Mouse (Mus musculus): ENCODE results near the gene Pip4k2b. TPM values are rescaled to one million over a fixed set of nuclear protein-coding genes. Genes with fewer than 3 reads are reported as not detected.
A peak's percentile ranks its signal among the peaks of the same experiment; 100 is the strongest.
"Not testable (repeated sequence)": the region's sequence is repeated elsewhere in the genome, so short reads cannot be mapped to it uniquely, and the experiment has no call there.

Pip4k2b gene
- polyA plus RNA-seq (2012; rRNA removed) (4.4 and 5.0 TPM in 2 replicates), polyA plus RNA-seq (2014; fragmentation: Nextera tagmentation; extraction: Ambion mirVana) (0.56 and 0.61 TPM in 2 replicates)

DNA sequence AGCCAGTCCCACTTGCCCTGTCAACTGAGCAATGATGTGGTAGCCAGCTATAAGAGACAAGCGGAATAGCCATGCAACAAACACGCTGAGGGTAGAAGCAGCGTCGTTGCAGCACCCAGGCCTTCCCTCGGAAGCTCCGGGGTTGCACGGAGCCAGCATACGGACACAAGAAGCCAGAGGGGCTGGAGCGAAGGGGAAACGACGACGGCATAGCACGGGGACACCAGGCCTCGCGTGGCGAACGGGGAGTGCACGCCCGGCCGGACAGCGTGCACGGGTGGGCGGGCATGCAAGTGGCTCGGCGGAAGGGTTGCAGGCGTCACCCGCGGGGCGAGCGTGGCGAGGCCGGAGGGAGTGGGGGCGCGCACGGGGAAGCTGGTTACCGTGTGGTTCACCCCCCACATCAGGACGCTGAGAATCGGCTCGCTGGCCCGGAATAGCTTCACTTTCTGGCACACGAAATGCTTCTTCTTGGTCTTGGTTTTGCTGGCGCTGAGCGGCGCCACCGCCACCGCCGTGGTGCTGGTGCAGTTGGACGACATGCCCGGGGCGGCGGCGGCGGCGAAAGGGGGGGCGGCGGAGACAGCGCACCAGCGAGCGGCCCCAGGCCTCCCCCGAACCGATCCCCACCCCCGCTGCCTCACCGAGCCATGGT is at the start of gene Pip4k2b:
TSS of gene Pip4k2b (minus strand) at position 642 of the 655 bp plus-strand sequence.
- WGBS (ENCODE audit: insufficient replicate concordance) = under 1% methylated on average over 62 of the region's 63 CpGs
- peak; percentile 44 for ATAC-seq (ENCODE audit: insufficient read depth)
- DNase-seq (ENCODE audit: low read depth in 3 of 3, low spot score in 3 of 3) = peak in 1 of 3 experiments; percentile 20

DNA sequence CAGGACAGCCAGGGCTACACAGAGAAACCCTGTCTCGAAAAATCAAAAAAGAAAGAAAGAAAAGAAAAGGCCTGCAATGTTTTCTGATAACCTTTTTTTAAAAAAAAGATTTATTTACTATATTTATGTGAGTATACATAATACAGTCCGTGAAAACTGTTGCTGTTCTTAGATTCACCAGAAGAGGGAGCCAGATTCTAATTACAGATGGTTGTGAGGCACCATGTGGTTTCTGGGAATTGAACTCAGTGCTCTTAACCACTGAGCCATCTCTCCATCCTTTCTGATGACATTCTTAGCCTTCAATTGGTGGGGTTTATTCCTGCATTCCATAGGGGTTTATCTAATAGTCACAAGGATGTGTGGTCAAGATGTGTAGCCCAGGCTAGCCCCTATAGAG is 48.7 kb upstream of the Pip4k2b start:
- ATAC-seq (ENCODE audit: insufficient read depth) (no peak), DNase-seq (ENCODE audit: low read depth in 3 of 3, low spot score in 3 of 3) (no peak)

More for the DNA sequence above, at the start of gene Pip4k2b:
- Histone ChIP-seq H3K4me1 (replicated peaks; ENCODE audit: control insufficient read depth in 2 of 2, insufficient read depth in 2 of 2, low read length in 1 of 2) (peaks cover 6 to 20% of the 10 kb centered on the region in 2 experiments; a peak in 3 of 4 replicates), H3K9me3 (ENCODE audit: control insufficient read depth, low read length) (no peaks in the 10 kb centered on the region), H3K27me3 (ENCODE audit: control insufficient read depth, insufficient read depth, low read length) (no peaks in the 10 kb centered on the region), H3K4me3 (ENCODE audit: insufficient read depth in 1 of 2, low read depth in 2 of 2, low read length in 2 of 2) (peak within 1 kb of the TSS; percentile 71 to 87), H3K4me2 (ENCODE audit: low read depth) (peak within 1 kb of the TSS; percentile 91), H3K36me3 (replicated peaks; ENCODE audit: control insufficient read depth, insufficient read depth, low read depth) (peaks cover 8% of the 10 kb centered on the region), H3K9ac (replicated peaks) (peak within 1 kb of the TSS; percentile 80), H3K27ac (peak within 1 kb of the TSS; percentile 38; the same call in 1 of the 2 replicates)
- TF ChIP-seq CTCF (IDR thresholded peaks at IDR 0.05; ENCODE audit: low read depth) = no peak
- no peak for TF ChIP-seq EP300 (IDR thresholded peaks at IDR 0.05; ENCODE audit: low read depth)

DNA sequence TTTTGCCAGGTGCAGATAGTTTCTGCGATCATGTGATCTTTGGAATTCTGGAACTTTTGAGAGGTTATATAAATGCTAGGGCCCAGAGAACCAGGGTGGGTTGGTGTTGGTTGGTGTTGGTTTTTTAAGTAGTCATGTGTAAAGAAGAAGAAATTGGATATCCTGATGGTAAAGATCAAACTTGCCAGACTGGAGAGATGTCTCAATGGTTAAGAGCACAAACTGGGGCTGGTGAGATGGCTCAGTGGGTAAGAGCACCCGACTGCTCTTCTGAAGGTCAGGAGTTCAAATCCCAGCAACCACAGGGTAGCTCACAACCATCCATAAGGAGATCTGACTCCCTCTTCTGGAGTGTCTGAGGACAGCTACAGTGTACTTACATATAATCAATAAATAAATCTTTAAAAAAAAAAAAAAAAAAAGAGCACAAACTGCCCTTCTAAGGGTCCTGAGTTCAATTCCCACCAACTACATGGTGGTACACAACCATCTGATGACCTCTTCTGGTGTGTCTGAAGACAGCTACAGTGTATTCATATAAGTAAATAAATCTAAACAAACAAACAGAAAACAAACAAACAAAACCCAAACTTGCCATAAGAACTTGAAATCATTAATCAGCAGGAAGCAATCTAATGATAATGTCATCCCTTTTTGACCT is 46.4 kb upstream of the Pip4k2b start:
- WGBS (ENCODE audit: insufficient replicate concordance) = 49% methylated on average over 2 of the region's 2 CpGs
- H3K4me3 ChIP-seq (ENCODE audit: insufficient read depth in 1 of 2, low read depth in 2 of 2, low read length in 2 of 2); DNase-seq (ENCODE audit: low read depth in 3 of 3, low spot score in 3 of 3); H3K27ac ChIP-seq; ATAC-seq (ENCODE audit: insufficient read depth); H3K4me2 ChIP-seq (ENCODE audit: low read depth); H3K4me1 ChIP-seq (replicated peaks; ENCODE audit: control insufficient read depth in 2 of 2, insufficient read depth in 2 of 2, low read length in 1 of 2); H3K36me3 ChIP-seq (replicated peaks; ENCODE audit: control insufficient read depth, insufficient read depth, low read depth); H3K9ac ChIP-seq (replicated peaks); H3K27me3 ChIP-seq (ENCODE audit: control insufficient read depth, insufficient read depth, low read length); H3K9me3 ChIP-seq (ENCODE audit: control insufficient read depth, low read length): not testable (repeated sequence)

More for the DNA sequence above, 48.7 kb upstream of the Pip4k2b start:
- H3K27me3 ChIP-seq (ENCODE audit: control insufficient read depth, insufficient read depth, low read length) = no peaks in the 10 kb centered on the region; the same call in 1 of the 2 replicates
- peaks cover 0 to 4% of the 10 kb centered on the region in 2 experiments; a peak in 2 of 4 replicates for H3K4me1 ChIP-seq (replicated peaks; ENCODE audit: control insufficient read depth in 2 of 2, insufficient read depth in 2 of 2, low read length in 1 of 2)
- no peaks in the 10 kb centered on the region for H3K36me3 ChIP-seq (replicated peaks; ENCODE audit: control insufficient read depth, insufficient read depth, low read depth)
- H3K9ac ChIP-seq (replicated peaks) = no peak overlapping the region
- H3K4me2 ChIP-seq (ENCODE audit: low read depth) = no peak overlapping the region
- TF ChIP-seq CTCF (IDR thresholded peaks at IDR 0.05; ENCODE audit: low read depth) = peak; percentile 73
- no peak for TF ChIP-seq EP300 (IDR thresholded peaks at IDR 0.05; ENCODE audit: low read depth)
- H3K9me3 ChIP-seq (ENCODE audit: control insufficient read depth, low read length) = no peaks in the 10 kb centered on the region
- no peak overlapping the region for H3K27ac ChIP-seq
- H3K4me3 ChIP-seq (ENCODE audit: insufficient read depth in 1 of 2, low read depth in 2 of 2, low read length in 2 of 2) = no peak overlapping the region
- 3% methylated on average over 2 of the region's 2 CpGs for WGBS (ENCODE audit: insufficient replicate concordance)

GRCm38 (mm10) chr11:97789727-97790126 is 45.2 kb upstream of the Pip4k2b start:
- ATAC-seq (ENCODE audit: insufficient read depth) (no peak), DNase-seq (ENCODE audit: low read depth in 3 of 3, low spot score in 3 of 3) (no peak)
- Histone ChIP-seq H3K9me3 (ENCODE audit: control insufficient read depth, low read length) (no peaks in the 10 kb centered on the region), H3K4me1 (replicated peaks; ENCODE audit: control insufficient read depth in 2 of 2, insufficient read depth in 2 of 2, low read length in 1 of 2) (no peaks in the 10 kb centered on the region), H3K4me3 (ENCODE audit: insufficient read depth in 1 of 2, low read depth in 2 of 2, low read length in 2 of 2) (no peak overlapping the region), H3K27me3 (ENCODE audit: control insufficient read depth, insufficient read depth, low read length) (no peaks in the 10 kb centered on the region), H3K36me3 (replicated peaks; ENCODE audit: control insufficient read depth, insufficient read depth, low read depth) (no peaks in the 10 kb centered on the region), H3K9ac (replicated peaks) (no peak overlapping the region), H3K4me2 (ENCODE audit: low read depth) (no peak overlapping the region), H3K27ac (no peak overlapping the region)
- 73% methylated on average over 5 of the region's 5 CpGs for WGBS (ENCODE audit: insufficient replicate concordance)
- no peak for TF ChIP-seq CTCF (IDR thresholded peaks at IDR 0.05; ENCODE audit: low read depth)
- TF ChIP-seq EP300 (IDR thresholded peaks at IDR 0.05; ENCODE audit: low read depth) = no peak

- Histone ChIP-seq H3K4me3 (ENCODE audit: insufficient read depth in 1 of 2, low read depth in 2 of 2, low read length in 2 of 2) (no peak overlapping the region), H3K4me1 (replicated peaks; ENCODE audit: control insufficient read depth in 2 of 2, insufficient read depth in 2 of 2, low read length in 1 of 2) (no peaks in the 10 kb centered on the region; a peak in 1 of 4 replicates), H3K36me3 (replicated peaks; ENCODE audit: control insufficient read depth, insufficient read depth, low read depth) (no peaks in the 10 kb centered on the region), H3K27me3 (ENCODE audit: control insufficient read depth, insufficient read depth, low read length) (no peaks in the 10 kb centered on the region), H3K9me3 (ENCODE audit: control insufficient read depth, low read length) (no peaks in the 10 kb centered on the region), H3K27ac (no peak overlapping the region), H3K4me2 (ENCODE audit: low read depth) (no peak overlapping the region), H3K9ac (replicated peaks) (no peak overlapping the region)
- TF ChIP-seq EP300 (IDR thresholded peaks at IDR 0.05; ENCODE audit: low read depth) (no peak), CTCF (IDR thresholded peaks at IDR 0.05; ENCODE audit: low read depth) (no peak)
- DNase-seq (ENCODE audit: low read depth in 3 of 3, low spot score in 3 of 3) = no peak
- no peak for ATAC-seq (ENCODE audit: insufficient read depth)
- WGBS (ENCODE audit: insufficient replicate concordance) = 67% methylated on average over 3 of the region's 3 CpGs
Observed at GRCm38 (mm10) chr11:97787961-97788360, 43.5 kb upstream of the Pip4k2b start.
